Mouse (Mus musculus): ENCODE data around the gene Rpf1.

GRCm38 (mm10) chr3:146486464-146486863 is 34.8 kb downstream of the Rpf1 start:
- peak in 1 of 2 experiments; percentile 61; a peak in 2 of 4 replicates for TF ChIP-seq CTCF (conservative IDR thresholded peaks at IDR 0.05 in 1 of 2, IDR thresholded peaks at IDR 0.05 in 1 of 2; ENCODE audit: low read depth in 2 of 2, low read length in 2 of 2)
- no peak for TF ChIP-seq ZC3H11A (IDR thresholded peaks at IDR 0.05; ENCODE audit: low read depth, low read length)
- TF ChIP-seq BHLHE40 (IDR thresholded peaks at IDR 0.05; ENCODE audit: low read depth, low read length), result no peak
- no peak for TF ChIP-seq KAT2A (IDR thresholded peaks at IDR 0.05; ENCODE audit: insufficient replicate concordance, low read length)
- TF ChIP-seq POLR2A (IDR thresholded peaks at IDR 0.05; ENCODE audit: low read depth, low read length), result no peak
- no peak for TF ChIP-seq MAX (IDR thresholded peaks at IDR 0.05; ENCODE audit: low read length)
